ENCODE assay signal across 22 mouse cellular contexts in the genomic region with DNA sequence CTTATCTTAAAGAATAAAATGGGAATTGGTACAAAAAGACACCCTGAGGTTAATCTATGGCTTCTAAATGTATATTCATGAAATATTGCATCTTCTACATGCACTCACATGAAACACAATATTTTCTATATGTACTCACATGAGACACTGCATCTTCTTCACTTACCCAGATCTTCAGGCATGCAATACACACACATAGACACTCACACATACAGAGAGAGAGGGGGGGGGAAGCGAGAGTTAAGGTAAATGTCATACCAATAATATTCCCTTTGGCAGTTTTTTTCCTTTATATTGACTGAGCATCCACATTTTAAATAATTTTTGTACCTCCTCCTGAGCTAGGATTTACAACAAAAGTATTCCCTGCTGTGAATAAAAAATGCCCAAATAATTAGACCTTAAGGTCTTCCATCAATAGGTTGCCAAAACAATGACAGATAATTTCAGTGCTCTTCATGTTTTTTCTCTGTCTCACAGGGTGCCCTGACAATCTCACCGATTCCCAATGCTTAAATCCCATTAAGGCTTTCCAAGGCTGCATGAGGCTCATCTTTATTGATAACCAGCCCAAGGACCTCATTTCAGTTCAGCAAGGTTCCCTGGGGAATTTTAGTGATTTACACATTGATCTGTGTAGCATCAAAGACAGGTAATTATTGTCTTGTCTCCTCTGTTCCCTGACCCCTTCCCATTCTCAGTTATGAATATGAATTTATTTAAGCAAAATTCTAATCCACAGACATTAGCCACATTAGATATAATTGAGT.
DNase-seq lines count a peak whose midpoint lies in the region; ATAC-seq lines count a peak whose summit lies in the region.
"Had no signal": no experiment of that assay in that cellular context is flagged by ENCODE, and none has a peak within 500 bp of the region (broad histone marks: within the 10 kb centered on the region; RNA-seq: fewer than 3 reads in every experiment).

No protein-coding gene starts in this region.

- H3K4me1 ChIP-seq in hindbrain, embryonic 12.5 days = no peaks in the 10 kb centered on the region
- no peaks in the 10 kb centered on the region for H3K4me1 ChIP-seq in hindbrain, embryonic 16.5 days (ENCODE audit: control insufficient read depth, insufficient read depth, low read depth, low read length)
- H3K4me1 ChIP-seq in neural tube, embryonic 12.5 days = no peaks in the 10 kb centered on the region
- H3K4me1 ChIP-seq in midbrain, embryonic 14.5 days (ENCODE audit: control insufficient read depth, insufficient read depth, low read length) = no peaks in the 10 kb centered on the region
- H3K4me1 ChIP-seq: embryonic facial prominence, embryonic 12.5 days; embryonic facial prominence, embryonic 15.5 days; hindbrain, embryonic 15.5 days; intestine, embryonic 15.5 days had no signal

- H3K4me3 ChIP-seq in hindbrain, embryonic 12.5 days = no peak overlapping the region
- H3K4me3 ChIP-seq in hindbrain, embryonic 16.5 days (ENCODE audit: low read length) = no peak overlapping the region
- H3K4me3 ChIP-seq in neural tube, embryonic 12.5 days = no peak overlapping the region
- H3K4me3 ChIP-seq in midbrain, embryonic 14.5 days (replicated peaks; ENCODE audit: low read depth, low read length) = no peak overlapping the region
- H3K4me3 ChIP-seq: embryonic facial prominence, embryonic 12.5 days; embryonic facial prominence, embryonic 15.5 days; hindbrain, embryonic 15.5 days; intestine, embryonic 15.5 days had no signal

- H3K9me3 ChIP-seq in hindbrain, embryonic 12.5 days (replicated peaks) = no peaks in the 10 kb centered on the region
- no peaks in the 10 kb centered on the region for H3K9me3 ChIP-seq in hindbrain, embryonic 16.5 days (ENCODE audit: control insufficient read depth, low read length)
- no peaks in the 10 kb centered on the region for H3K9me3 ChIP-seq in neural tube, embryonic 12.5 days
- no peaks in the 10 kb centered on the region for H3K9me3 ChIP-seq in midbrain, embryonic 14.5 days (ENCODE audit: control insufficient read depth, low read length)
- H3K9me3 ChIP-seq: embryonic facial prominence, embryonic 12.5 days; embryonic facial prominence, embryonic 15.5 days; hindbrain, embryonic 15.5 days; intestine, embryonic 15.5 days had no signal

- ATAC-seq in hindbrain, embryonic 12.5 days (ENCODE audit: low FRiP score) = peak; percentile 69
- no peak for ATAC-seq in hindbrain, embryonic 16.5 days
- ATAC-seq in neural tube, embryonic 12.5 days (ENCODE audit: low FRiP score, low read depth) = peak; percentile 44; the same call in 1 of the 2 replicates
- ATAC-seq in midbrain, embryonic 14.5 days (ENCODE audit: low FRiP score, low TSS enrichment) = peak; percentile 38; the same call in 1 of the 2 replicates
- ATAC-seq: activated CD4-positive, CD25-positive, alpha-beta regulatory T cell, adult 4 months; CD4-positive, CD25-positive, alpha-beta regulatory T cell, adult 4 months; forebrain, embryonic 16.5 days; intestine, embryonic 15.5 days had no signal

- H3K4me2 ChIP-seq in hindbrain, embryonic 12.5 days (replicated peaks) = no peak overlapping the region
- H3K4me2 ChIP-seq in hindbrain, embryonic 16.5 days (ENCODE audit: low read length) = no peak overlapping the region
- no peak overlapping the region for H3K4me2 ChIP-seq in neural tube, embryonic 12.5 days (replicated peaks)
- H3K4me2 ChIP-seq in midbrain, embryonic 14.5 days (ENCODE audit: low read length) = no peak overlapping the region
- H3K4me2 ChIP-seq: embryonic facial prominence, embryonic 12.5 days; embryonic facial prominence, embryonic 15.5 days; heart, embryonic 11.5 days; hindbrain, embryonic 15.5 days; intestine, embryonic 15.5 days had no signal

- no peaks in the 10 kb centered on the region for H3K36me3 ChIP-seq in hindbrain, embryonic 12.5 days
- H3K36me3 ChIP-seq in hindbrain, embryonic 16.5 days (ENCODE audit: control insufficient read depth, insufficient read depth, low read length) = no peaks in the 10 kb centered on the region
- H3K36me3 ChIP-seq in neural tube, embryonic 12.5 days = no peaks in the 10 kb centered on the region
- no peaks in the 10 kb centered on the region for H3K36me3 ChIP-seq in midbrain, embryonic 14.5 days (ENCODE audit: control insufficient read depth, insufficient read depth, low read length)
- H3K36me3 ChIP-seq: embryonic facial prominence, embryonic 12.5 days; embryonic facial prominence, embryonic 15.5 days; hindbrain, embryonic 15.5 days; intestine, embryonic 15.5 days had no signal

- no peak overlapping the region for H3K27ac ChIP-seq in hindbrain, embryonic 12.5 days
- H3K27ac ChIP-seq in hindbrain, embryonic 16.5 days (ENCODE audit: low read depth, low read length) = no peak overlapping the region
- H3K27ac ChIP-seq in neural tube, embryonic 12.5 days = no peak overlapping the region
- H3K27ac ChIP-seq in midbrain, embryonic 14.5 days (replicated peaks; ENCODE audit: low read depth, low read length) = 0 out of 2 replicates have a peak overlapping the region, but pooled peaks have one; percentile 0
- H3K27ac ChIP-seq: embryonic facial prominence, embryonic 12.5 days; embryonic facial prominence, embryonic 15.5 days; hindbrain, embryonic 15.5 days; intestine, embryonic 15.5 days had no signal

- no peak for DNase-seq in neural tube, embryonic 10.5 days (ENCODE audit: extremely low spot score, low spot score)
- peak; percentile 45 for DNase-seq in midbrain, embryonic 14.5 days
- DNase-seq in gastrocnemius, adult 8-10 months (ENCODE audit: low spot score in 2 of 2) = no peak
- DNase-seq in thymus, adult 18-20 months = no peak
- DNase-seq: adrenal gland, adult 8-10 months; adrenal gland, postnatal 25 days; cerebellum, adult 18-20 months; cerebellum, adult 9-11 months; cerebellum, postnatal 25 days; gastrocnemius, postnatal 14 days; heart, adult 11 months had no signal

- 67% methylated on average over 2 of the region's 2 CpGs for WGBS in hindbrain, embryonic 12.5 days
- 65% methylated on average over 2 of the region's 2 CpGs for WGBS in hindbrain, embryonic 16.5 days
- WGBS in neural tube, embryonic 12.5 days = 73% methylated on average over 2 of the region's 2 CpGs
- WGBS in midbrain, embryonic 14.5 days = 31% methylated on average over 2 of the region's 2 CpGs

- H3K27me3 ChIP-seq in hindbrain, embryonic 12.5 days = no peaks in the 10 kb centered on the region
- no peaks in the 10 kb centered on the region for H3K27me3 ChIP-seq in hindbrain, embryonic 16.5 days (replicated peaks; ENCODE audit: control insufficient read depth, insufficient read depth, low read length)
- no peaks in the 10 kb centered on the region for H3K27me3 ChIP-seq in neural tube, embryonic 12.5 days (replicated peaks)
- no peaks in the 10 kb centered on the region for H3K27me3 ChIP-seq in midbrain, embryonic 14.5 days (ENCODE audit: control insufficient read depth, insufficient read depth, low read length)
- H3K27me3 ChIP-seq: embryonic facial prominence, embryonic 12.5 days; embryonic facial prominence, embryonic 15.5 days; hindbrain, embryonic 15.5 days; intestine, embryonic 15.5 days had no signal

- H3K9ac ChIP-seq in hindbrain, embryonic 12.5 days = no peak overlapping the region
- no peak overlapping the region for H3K9ac ChIP-seq in hindbrain, embryonic 16.5 days (ENCODE audit: low read depth, low read length)
- H3K9ac ChIP-seq in neural tube, embryonic 12.5 days = no peak overlapping the region
- no peak overlapping the region for H3K9ac ChIP-seq in midbrain, embryonic 14.5 days (replicated peaks; ENCODE audit: low read length)
- H3K9ac ChIP-seq: embryonic facial prominence, embryonic 12.5 days; embryonic facial prominence, embryonic 15.5 days; hindbrain, embryonic 15.5 days; intestine, embryonic 15.5 days had no signal
